Mouse (Mus musculus) CD8-positive naive resting alpha-beta T cell, adult 2 months (primary cell): ENCODE results near the gene Grn.

ENCODE experiments used
- DNase-seq, 2 experiments: peaks; one replicate each; pipeline ENCODE4 v3.0.0; 2022; ENCODE audit warnings: low read depth in 2 of 2, low spot score in 2 of 2

Grn gene

DNA sequence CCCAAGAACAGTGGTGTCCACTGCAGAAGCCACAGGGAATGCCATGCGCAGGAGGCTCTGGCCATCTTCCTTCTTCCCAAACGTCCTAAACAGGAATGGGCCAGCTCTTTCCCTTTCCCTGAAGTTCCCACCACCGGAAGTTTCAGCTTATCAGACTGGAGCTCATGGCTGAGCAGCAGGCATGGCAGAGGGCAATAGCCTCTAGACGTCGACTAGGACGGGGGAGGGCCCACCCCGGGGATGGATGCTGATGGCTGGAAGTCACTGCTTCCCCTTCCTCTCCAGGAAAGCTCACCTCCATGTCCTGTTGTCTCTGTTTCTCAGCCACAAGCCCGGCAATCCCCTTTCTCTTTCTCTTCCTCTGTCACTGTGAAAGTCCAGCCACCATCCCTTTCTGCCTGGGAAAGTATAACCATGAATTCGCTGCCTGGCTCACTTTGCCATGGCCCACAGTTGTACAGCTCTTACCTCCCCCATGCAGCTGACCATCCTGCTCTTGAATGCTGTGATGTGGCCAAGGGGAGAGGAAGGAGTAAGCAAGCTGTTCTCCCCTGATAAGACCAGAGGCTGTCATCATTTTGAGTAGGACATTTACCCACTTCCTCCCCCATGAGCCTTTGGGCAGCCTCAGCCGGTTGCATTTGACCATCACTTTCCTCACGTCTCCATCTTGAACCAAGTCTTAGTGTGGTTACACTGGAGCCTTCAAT is 39.7 kb downstream of the Grn start, which contains the start of gene Itga2b:
TSS of gene Itga2b (minus strand) at position 475 of the 710 bp plus-strand sequence.
- DNase-seq, result no peak

DNA sequence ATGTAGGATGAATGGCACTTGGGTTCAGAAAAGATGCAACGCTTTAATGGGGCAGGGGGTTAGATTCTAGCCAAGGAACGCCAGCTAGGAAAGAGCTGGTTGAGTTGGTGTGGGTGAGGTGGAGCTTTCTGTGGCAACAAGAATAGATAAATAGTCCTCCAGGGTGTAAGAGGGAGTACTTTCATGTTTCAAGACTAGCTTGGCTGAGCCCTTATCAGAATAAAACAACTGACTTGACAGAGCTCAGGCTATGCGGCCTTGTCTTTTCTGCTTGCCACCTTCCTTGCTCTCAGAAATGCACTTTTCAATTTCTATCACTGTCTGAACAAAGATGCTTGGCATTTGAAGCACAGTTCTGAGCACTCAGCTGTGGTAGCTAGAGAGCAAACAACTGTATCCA is 44.9 kb downstream of the Grn start:
- no peak for DNase-seq

GRCm38 (mm10) chr11:102478671-102479070 is 48.6 kb downstream of the Grn start:
- DNase-seq, result no peak

GRCm38 (mm10) chr11:102479581-102479980 is 49.5 kb downstream of the Grn start:
- no peak for DNase-seq

GRCm38 (mm10) chr11:102480111-102480510 is 50.0 kb downstream of the Grn start:
- DNase-seq, result no peak

DNA sequence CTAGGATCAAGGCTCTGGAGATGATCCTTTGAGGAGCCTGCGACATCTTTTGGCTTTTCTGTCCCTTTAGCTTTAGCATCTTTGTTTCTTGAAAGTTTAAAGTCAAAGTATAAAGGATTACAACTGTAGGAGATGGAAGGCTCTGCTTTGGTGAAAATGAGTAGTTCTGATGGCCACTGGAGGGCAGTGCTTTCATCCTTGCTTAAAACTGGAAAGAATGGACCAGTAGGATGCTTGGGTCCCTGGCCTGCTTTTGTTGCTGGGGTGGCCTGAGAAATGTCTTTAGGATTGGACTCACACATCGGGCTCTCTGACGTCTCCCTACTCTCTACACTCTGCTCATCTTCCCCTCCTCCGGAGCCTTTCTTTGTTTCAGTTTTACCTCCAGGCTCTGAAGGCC is 50.8 kb downstream of the Grn start:
- no peak for DNase-seq

DNA sequence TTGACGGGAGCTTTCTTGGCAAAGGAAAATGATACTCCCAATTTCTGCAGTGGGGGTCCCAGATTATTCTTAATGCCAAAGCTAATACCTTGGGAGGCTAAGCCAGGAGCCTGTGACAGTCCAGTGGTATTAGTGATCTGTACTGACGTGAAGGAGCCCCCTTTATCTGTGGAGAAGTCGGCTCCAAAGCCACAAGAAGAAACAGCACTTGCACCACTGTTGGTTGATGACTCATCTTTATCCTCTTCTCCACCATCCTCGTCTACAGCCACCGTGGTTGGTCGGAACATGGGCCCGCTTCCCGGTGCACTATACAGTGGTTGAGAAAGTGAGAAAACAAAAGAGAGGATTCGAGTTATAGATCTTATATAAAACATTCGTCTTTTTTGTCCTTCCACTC is 51.7 kb downstream of the Grn start:
- DNase-seq, result no peak
